Mouse (Mus musculus): ENCODE measurements around the gene Dnajb12.

The Dnajb12 gene

DNA sequence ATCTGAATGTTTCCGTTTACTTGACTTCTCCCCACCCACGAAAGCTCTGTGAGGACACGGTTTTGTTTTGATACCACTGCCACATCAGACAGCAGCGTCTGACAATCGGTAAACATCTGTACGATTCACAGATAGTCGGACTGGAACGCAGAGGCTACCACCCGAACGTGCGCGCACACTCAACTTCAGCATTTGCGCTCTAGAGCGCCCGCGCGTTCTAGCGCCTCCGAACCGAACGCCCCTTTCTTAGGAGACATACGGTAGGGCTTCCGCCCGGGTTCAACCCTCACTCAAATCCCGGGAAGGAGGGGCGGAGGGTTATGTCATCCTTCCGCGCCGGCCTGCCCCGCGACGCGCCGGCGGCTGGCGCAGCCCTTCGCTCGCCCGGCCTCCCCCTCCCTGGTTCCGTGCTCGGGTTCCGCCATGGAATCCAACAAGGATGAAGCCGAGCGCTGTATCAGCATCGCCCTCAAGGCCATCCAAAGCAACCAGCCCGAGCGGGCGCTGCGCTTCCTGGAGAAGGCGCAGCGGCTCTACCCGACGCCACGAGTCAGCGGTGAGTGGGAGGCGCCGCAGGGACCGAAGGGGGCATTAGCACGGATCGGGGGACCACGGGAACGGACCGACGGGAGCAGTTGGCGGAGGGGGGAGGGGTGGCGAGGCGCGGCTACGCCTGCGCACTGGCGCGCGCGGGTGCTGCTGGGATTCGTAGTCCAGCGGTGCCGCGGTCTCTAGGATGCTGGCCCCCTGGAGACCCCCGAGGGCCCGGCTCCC is at the start of gene Dnajb12:
Gene Dnajb12 (plus strand): TSS at position 302 of the 774 bp plus-strand sequence.
- peak; percentile 96 for DNase-seq (ENCODE audit: extremely low spot score)

DNA sequence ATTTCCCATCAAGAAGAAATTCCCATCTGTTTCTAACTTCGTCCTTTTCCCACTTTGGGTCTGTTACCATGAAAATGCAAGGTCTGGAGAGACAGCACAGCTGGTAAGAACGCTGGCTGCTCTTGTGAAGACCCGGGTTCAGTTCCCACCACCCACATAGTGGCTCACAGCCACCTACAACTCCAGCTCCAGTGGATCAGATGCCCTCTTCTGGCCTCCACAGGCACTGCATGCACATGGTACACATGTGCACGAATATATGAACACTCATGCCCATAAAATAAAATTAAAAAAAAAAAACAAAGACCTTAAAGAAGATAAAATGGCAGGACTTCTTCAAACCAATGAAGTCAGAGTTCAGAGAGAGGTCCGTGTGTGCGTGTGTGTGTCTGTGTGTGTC is 49.5 kb upstream of the Dnajb12 start:
- DNase-seq (ENCODE audit: extremely low spot score), result no peak

DNA sequence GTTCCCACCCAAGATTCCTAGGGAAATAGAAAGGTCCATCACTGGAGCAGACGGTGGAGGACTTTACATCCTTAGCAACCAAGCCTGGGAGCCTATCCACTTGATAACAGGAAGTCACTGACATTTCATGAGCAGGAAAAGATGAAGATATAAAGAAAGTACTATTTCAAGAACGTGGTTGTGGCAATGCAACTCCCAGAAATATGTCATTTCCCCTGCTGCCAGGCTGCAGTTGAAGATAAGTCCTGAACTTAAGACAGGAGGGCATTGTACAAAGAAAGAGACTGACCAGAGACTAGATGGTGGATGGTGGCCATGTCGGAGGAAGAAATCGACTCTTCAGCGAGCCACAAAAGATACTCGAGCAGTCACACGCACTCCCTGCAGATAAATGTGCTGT is 47.4 kb upstream of the Dnajb12 start:
- no peak for DNase-seq (ENCODE audit: extremely low spot score)

DNA sequence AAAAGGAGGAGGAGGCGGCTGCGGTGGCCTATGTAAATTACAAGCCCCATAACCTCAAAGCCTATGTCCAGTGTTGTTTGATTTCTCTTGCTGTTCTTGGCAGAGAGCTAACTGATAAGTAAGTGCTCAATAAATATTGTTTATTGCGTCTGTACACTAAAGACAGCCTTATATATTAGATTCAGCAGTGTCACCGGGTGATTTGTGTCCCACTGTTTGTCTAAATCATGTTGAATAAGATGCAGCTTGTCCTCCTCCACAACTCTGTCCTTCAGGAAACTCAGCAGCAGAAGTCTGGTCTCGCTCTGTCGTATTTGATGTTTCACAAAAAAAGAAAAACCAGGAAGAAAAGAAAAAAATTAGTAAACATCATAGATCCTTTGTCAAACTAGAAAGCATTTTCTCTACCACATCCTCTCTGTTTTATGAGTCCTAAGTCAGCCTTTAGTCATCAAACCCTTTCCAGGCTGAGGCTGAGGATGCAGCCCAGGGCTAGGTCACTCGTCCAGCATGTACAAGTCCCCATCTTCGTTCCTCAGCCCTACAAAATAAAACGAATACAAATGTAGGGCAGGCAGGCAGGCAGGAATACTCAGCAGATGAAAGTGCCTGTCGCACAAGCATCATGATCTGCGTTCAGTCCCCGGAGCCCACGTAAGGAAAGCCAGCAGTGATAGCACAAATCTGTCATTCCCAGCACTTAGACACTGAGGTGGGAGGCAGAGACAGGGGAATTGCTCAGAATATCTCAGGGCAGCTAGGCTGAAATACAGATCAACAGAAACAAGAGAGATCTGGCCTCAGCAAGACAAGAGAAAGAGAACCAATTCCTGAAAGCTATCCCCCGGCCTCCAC is 43.8 kb upstream of the Dnajb12 start:
- no peak for DNase-seq (ENCODE audit: extremely low spot score)

DNA sequence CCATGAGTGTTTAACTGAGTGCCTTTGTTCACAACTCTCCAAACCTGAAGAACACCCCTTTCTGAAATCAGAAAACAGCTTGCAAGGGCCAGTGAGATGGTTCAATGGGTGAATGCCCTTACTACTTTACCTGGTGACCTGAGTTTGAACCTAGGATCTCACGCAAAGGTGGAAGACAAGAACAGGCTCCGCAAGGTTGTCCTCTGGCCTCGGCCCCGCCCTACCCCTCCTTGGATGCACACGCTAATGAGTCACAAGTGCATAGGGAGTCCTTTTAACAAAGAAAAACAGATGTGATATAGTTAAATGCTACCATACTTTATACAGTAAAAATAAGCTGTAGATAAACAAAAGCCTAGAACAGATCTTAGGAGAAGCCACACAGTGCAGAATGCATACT is 41.9 kb upstream of the Dnajb12 start:
- no peak for DNase-seq (ENCODE audit: extremely low spot score)

DNA sequence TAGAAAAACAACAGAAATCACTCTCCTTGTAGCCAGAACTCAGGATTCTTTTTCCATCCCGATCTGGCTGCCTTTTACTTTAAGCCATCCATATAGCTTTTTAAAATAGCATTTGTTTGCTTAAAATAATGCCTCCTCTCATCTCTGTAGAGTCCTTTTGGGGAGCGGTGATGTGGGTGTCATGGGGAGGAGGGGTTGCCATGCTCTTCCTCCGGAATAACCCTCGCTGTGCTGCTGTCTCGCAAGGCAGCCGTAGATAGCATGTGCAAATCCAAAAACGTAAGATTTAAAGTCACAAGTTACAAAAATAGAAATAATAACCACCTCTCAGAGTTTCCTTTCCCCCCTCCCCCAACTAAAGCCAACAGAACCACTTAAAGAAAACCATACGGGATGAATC is 37.9 kb upstream of the Dnajb12 start:
- no peak for DNase-seq (ENCODE audit: extremely low spot score)

DNA sequence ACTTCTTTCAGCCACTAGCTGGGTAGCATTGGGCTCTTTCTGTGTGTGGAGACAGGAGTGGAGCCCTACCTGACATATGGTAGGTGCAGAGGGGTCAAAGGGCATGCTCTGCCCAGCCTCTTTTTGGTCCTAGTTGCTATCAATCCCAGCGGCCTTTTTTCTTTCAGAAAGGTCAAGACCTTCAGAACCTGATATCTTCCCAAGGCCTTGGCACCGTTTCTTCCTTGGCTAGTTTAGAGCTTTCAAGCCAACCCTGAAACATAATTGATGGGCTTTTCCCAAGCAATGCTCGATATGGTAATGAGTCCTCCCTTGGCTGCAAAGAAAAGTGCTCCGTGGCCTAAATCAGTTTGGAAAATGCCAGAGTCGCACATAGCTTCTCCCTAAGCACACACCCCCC is 36.2 kb upstream of the Dnajb12 start:
- DNase-seq (ENCODE audit: extremely low spot score), result no peak

DNA sequence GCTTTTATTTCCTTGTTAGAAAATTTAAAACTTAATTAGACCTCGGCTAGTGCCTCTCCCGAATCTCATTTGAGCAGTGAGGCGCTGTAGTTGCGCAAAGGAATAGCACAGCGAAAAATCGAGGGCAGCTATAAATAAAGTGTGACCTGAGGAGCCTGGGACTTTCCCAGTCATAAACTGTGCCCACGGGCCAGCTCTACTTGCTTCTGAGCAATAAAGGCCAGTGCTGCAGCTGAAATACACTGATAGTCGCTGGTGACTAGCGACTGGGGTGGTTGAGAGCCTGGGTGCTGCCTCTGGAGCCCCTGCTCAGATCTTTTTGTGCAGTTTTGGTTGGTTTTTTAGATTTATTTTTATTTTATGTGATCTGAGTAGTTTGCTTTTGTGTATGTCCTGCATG is 34.7 kb upstream of the Dnajb12 start:
- no peak for DNase-seq (ENCODE audit: extremely low spot score)

DNA sequence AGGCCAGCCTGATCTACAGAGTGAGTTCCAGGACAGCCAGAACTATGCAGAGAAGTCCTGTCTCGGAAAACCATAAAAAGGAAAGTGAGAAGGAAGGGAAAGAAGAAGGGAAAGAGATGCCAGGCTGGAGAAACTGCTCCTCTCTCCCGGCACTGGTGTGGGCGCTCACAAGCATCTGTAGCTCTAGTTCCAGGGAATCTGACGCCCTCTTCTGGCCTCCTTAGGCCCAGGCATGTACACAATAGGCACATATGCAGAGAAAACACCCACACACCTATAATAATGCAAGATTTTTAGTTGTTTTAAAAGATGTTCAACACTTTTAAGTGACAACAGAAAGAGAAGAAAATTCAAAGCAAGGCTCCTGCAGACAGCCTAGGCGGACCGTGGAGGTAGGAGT is 32.9 kb upstream of the Dnajb12 start:
- no peak for DNase-seq (ENCODE audit: extremely low spot score)

DNA sequence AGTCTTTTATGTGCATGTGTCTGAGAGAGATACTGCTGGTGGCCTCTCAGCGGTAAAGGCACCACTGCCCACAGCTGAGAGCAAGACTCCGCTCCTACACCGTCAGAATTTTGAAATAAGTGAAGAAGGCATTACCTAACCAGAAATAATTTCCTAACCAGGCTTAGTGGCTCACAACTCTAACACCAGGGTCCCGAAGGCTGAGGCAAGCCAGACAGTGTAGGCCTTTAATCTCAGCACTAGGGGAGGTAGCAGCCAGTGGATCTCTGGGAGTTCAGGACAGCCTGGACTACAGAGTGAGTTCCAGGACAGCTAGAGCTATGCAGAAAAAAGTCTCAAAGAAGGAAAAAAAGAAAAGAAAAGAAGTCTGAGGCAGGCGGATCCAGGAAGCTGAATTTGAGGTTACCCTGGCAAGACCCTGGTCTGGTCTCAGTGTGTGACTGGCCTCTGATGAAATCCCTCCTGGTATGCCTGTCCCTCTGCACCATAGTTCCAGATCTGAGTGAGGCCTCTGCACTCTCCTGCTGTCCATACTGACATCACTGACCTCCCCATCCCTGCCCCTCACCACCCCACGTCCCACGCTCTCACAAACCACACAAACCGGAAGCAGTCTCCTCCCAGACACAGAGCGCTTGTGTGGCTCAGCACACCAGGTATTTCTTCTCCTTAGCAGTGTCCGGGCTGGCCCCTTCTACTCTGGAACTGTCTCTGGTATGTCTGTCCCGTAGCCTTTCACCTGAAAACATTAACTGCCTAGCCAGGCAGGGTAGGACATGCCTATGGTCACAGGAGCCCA is 31.1 kb upstream of the Dnajb12 start:
- no peak for DNase-seq (ENCODE audit: extremely low spot score)

DNA sequence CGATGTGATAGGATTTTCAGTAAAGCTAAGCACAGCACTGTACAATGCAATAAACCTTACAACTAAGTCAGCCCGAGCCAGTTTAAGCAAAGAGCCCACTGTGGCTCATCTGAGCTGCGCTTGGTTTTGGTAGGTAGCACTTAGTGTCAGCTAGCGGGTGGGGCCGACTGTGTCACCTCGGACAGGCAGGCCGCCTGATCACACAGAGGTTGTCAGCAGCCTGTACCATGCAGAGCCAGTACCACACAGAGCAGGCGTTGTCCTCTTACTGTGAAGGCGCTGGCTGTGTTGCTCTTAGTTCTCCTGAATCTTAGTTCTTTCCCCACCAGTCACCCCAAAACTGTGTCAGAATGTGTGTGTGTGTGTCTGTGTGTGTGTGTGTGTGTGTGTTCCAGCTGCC is 30.4 kb upstream of the Dnajb12 start:
- DNase-seq (ENCODE audit: extremely low spot score), result no peak

DNA sequence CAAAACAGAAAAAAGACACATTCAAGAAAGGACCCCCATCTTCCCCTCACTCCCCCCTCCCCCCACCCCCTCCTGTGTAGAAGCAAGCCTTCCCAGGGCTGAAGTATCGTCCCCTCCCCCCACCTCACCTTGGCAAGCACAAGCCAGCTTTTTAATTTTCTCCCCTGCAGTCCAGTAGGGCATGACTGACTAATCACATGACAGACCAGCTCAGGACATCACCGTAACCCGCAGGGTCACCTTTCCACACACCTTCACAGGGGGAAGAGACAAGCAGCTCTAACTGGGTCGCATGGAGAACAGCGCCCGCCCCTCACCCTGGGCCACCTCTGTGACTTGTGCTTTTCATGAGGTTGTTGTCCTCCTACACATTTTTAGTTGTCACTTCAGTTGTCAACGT is 30.0 kb upstream of the Dnajb12 start:
- DNase-seq (ENCODE audit: extremely low spot score), result no peak

DNA sequence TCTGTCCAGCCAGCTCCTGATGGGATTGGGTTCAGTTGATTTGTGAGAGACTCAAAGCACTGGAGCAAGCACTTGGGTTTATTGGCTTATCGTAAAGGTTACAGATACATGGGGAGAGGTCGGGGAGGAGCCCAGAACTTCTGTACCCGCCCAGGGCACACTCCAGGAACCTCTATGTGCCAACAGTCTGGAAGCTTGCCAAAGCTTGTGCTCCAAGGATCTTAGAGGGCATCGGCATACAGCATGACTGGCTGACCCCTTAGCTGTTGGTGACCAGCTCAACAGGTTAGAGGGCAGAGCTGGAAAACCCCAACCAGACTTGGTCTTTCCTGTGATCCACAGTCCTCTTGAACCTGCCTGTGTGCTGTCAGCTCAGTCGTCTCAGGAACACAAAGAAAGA is 22.2 kb upstream of the Dnajb12 start:
- DNase-seq (ENCODE audit: extremely low spot score), result no peak

DNA sequence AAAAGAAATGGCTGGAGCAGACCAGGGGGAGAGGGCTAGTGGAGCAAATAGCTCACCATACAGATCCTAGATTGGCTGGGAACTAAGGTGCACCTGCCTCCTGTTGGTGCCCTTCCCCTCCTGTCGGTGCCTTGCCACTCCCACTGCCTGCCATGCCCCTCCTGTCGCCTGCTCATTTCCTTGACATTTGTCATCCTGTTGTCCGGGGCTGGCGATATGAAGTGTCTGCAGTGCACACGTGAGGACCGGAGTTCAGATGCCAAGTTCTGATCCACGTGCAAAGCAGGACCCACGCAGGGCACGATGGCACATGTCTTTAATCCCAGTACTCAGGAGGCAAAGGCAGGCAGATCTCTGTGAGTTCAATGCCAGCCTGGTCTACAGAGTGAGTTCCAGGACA is 18.7 kb upstream of the Dnajb12 start:
- no peak for DNase-seq (ENCODE audit: extremely low spot score)

DNA sequence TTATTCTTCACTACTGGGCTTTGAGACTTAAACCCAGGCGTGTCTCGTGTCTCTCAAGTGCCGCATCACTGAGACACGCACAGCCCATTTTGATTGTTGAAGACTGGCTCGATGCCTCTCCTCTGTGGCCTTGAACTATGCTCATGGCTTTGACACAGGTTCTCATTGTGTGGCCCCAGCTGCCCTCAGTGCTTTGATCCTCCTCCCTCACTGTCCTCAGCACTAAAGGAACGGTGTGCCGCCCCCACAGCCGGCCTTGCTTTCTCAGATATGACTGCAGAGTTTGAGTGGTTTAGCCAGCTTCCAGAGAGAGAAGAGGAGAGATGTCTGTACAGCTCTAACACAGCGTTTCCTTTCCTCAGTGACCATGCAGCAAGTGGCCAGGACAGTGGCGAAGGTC is 18.2 kb upstream of the Dnajb12 start:
- DNase-seq (ENCODE audit: extremely low spot score), result no peak

DNA sequence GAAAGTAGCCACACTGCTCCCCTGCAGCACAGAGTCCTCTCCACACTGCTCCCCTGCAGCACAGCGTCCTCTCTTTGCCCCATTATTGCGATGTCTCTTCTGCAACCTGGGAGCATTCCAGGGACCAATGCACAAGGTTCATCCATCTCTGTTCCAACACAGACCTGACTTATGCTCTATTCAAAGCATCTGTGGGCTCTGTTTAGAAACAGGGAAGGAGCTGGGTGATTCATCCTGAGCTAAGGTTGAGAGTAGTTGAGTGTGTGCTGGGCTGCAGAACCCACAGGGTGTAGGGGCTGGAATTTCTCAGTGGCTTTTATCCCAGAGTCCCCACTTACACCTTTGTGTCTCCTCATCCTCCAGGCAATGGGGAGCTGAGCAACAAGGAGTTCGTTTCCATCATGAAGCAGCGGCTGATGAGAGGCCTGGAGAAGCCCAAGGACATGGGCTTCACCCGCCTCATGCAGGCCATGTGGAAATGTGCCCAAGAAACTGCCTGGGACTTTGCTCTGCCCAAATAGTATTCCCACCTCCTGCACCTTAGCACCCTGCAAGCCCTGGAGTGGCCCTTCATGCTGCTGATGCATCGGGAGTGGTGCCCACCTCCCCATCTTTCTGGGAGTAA is 16.4 kb upstream of the Dnajb12 start:
- no peak for DNase-seq (ENCODE audit: extremely low spot score)

DNA sequence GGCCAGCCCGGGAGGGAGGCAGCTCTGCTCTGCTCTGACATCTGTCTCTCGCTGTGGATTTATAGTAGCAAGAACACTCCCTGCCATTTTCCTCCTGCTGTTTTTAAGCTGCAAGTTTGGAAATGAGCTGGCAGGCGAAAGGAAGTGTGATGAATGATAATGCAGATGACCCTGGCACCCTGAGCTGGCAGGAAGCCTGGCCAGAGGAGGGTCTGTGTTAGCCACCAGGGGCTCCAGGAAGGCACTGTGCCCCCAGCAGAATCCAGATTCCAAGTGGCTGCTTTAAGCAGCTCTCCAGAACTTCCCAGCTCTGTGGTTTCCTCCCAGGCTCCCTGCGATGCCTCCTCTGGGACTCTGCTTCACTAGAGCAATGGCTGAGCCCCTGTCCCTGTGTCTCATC is 15.7 kb upstream of the Dnajb12 start:
- DNase-seq (ENCODE audit: extremely low spot score), result no peak

DNA sequence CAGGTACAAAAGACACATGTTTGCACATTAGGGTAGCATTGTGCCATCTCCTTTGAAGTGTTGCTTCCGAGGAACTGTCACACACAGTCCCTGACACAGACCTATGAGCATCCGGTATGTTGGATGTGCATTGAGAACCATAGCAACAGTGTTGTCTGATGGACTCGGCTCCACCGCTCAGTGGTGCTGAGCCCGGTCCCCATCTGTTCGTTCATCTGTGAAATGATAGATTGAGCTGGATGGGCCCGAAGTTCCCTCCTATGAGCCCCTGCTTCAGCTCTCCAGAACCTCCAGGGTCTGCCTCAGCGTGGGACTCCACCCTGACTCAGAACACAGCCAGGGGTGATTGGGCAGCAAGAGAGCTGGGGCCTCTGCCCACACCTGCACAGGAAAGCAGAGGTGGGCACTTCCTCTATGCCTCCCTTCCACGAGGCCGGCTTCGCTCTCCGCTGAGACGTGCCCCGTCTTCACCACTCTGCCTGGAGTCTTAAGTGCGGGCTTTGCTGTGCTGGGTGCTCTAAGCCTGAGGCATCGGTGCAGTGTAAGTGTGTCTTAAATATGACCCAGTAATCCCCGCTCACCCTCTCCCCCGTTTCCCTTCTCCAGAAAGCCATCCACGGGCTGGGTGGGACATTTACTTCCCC is 15.0 kb upstream of the Dnajb12 start:
- peak; percentile 12 for DNase-seq (ENCODE audit: extremely low spot score)

DNA sequence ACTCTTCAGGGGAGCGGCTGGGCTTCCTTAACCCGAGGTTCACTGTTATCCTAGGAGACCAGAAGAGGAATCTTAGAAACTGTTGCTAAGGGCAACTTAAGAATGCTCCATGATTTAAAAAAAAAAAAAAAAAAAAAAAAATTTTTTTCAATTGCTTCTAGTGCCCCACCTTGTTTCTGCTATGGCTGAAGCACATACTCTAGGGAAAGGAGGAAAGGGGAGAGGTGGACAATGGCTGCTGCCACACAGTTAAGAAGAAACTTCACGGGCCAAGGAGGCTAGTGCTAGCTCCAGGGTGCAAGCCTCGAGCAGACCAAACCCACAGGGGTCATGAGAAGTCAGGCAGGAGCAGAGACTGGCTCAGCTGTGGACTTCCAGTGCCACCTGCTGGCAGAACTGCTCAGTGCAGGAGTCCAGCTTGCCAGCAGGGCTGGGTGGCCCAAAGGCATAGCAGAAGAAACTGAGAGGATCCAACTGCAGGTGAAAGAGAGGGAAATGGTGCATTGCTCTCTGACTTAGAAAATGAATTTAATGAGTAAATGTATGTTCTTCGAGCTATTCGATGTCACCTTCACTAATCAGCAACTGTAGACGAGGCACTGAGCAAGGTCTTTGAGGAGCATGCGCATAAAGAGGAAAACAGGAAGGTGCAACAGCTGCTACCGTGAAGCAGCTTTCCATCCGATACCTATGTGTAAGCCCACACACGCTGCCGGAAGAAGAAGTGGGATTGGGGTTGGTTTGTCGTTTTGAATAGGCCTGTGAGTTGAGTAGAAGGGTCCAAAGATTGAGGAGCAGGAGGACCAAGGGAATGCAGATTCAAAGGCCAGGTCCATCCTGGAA is 14.3 kb upstream of the Dnajb12 start:
- peak; percentile 88 for DNase-seq (ENCODE audit: extremely low spot score)

DNA sequence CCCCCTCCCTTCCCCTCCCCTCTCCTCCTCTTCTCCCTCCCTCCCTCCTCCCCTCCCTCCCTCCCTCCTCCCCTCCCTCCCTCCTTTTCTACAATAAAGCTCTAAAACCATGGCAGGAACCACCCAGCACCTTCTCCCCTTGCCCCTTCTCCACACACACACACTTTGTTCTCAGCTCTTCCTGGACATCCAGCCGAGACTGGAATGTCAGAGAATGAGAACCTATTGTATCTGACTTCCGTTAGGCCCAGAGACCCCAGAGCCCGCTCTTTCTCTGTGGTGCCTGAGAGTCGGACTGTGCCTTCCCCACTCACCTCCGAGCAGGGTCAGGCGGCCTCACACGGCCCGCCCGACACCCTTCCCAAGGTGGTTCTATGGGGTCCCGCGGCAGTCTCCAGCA is 11.1 kb upstream of the Dnajb12 start:
- DNase-seq (ENCODE audit: extremely low spot score), result no peak

DNA sequence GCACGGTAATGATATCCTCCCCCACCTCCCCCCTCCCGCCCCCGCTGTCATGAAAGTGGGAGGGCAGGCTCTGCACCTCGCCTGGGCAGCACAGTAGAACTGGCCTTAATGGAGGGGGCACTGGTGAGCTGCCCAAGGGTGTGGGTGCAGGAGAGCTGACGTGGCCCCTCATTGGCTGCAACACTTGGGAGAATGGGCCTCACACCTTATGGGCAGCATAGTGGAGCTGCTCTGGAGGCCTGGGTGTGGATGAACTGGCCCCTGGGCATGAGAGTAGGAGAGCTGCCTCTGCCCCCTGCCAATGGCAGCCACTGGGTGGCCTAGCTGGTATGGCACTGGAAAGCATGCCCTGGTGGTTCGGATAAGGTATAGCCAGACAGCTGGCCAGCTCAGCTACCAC is 9.3 kb upstream of the Dnajb12 start:
- no peak for DNase-seq (ENCODE audit: extremely low spot score)

Measured in embryo, embryonic 9.5 days (tissue).